Mouse (Mus musculus) brain, adult 2 months (tissue): Measurements from ENCODE around the gene Cd34.

ENCODE experiments used
- DNase-seq: peaks from one replicate; pipeline ENCODE4 v3.0.0; 2011; ENCODE audit warnings: low read depth, low spot score

Cd34 gene

DNA sequence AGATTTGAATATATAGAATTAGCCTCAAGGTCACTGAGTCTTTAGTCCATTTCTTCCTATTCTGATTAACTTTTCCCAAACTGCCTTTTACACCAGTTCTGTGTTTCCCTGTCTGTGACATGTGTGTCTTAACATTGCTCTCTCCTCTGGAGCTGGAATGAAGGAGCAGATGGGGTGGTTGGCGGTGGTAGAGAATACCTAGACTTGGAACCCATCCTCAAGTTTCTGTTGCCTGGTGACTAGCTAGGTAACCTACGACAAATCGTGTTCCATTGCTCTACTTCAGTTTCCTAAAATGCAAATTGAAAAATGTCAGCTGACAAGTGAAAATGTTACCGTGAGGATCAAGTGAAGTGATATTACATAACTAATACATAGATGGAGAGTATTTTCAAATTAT is 33.4 kb downstream of the Cd34 start:
- peak; percentile 84 for DNase-seq

DNA sequence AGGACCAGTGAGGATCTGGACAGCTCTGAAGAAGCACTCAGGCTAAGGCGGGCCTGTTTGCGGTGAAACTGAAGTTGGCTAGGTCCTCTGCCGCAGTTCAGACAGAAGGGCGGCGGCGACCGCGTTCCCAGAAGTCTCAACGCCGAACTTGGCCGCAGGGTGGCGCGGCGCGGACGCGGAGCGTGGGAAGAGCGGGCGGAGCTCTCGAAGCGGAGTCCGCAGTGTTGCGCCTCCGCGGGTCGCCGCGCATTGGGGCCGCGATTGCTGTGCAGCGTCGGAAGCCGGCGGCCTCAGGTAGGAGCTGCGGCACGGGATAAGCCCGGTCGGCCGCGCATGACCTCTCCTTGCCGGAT is 37.5 kb downstream of the Cd34 start:
- DNase-seq, result peak; percentile 96

DNA sequence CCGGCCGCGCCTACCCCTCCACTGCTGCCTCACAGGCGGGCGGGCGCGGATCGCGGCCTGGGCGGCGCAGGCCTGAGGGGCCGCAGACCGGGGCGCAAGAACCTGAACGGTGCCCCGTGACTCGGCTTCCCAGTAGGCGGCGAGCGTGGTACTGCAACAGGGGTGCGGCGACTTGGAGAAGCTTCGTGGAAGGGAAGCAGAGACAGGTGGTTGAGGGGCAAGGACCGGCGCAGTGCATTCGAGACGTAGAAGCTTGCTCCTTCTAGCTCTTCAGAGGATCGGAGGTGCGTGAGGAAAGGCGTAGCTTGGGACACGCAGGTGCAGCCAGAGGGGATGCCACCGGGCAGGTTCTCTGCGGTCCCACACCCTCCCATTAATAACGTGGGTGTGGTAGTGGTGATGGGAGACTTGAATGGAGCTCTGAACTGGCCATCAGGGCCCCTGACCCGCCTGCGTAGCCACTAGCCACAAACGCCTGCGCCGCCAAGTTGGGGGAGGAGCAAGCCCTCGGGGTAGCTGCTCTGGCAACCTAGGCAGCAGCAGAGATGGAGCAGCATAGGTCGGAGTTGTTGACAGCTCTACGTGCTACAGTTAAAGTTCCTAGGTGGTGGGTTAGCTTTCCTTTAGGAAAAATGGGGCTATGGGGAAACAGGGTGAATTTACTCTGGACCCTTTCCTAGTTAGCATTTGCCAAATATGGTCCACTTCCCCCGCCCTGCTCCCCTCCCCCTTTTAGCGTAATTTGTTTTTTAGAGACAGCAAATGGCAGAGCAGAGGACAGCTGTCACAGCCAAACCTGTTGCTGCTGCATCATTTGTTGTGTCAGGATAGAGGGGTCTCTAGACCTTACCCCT is 38.1 kb downstream of the Cd34 start:
- peak; percentile 90 for DNase-seq

DNA sequence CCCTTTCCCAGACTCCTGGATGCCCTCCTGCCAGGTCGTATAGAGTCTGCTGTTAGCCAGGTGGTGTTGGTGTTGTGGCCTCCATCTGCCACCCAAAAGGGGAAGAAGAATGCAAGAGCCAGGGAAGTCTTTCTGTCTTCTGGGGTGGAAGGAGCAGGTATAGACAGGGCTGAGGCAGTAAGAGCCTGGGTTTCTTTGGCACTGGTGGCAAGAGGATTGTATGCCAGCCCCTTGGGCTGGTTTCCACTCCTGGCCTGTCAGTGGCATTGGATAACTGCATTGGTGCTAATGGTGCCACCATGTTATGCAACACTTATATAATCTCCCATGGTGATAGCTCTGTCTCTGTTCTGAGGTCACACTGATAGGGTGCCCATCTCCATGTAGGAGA is 38.7 kb downstream of the Cd34 start:
- peak; percentile 80 for DNase-seq

DNA sequence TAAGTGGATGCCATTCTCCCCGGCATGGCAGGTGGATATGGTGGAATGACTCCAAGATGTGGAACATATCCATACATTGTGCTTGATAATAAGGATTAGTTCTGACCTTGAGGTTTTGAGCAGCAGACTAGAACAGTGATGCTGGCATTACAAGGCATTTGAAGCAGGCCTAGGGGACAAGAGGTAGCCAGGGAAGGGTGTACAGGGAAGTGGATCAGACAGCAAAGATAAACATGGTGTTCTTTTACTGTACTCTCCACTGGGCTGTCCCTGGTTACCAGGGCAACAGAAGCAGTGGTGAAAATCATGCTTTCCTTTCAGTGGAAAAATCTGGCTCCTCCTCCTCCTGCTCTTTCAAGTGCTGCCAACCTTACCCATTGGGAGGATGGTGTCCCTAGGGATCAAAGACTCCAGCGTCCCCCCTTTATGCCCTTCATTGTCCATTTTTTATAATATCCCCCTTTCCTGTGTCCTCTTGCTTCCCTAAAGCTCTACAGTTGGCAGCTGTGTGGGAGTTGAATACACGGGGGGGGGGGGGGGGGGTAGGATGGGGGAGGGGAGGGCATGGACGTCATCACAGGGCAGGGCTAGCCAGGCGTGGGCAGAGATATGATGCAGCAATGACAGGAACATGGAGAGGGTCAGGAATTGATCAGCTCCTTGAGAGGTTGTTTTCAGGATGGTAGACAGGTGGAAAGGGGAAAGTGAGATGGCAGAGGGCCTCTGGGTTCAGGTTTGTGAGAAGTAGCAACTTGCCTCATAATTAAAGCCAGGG is 39.5 kb downstream of the Cd34 start:
- peak; percentile 91 for DNase-seq

DNA sequence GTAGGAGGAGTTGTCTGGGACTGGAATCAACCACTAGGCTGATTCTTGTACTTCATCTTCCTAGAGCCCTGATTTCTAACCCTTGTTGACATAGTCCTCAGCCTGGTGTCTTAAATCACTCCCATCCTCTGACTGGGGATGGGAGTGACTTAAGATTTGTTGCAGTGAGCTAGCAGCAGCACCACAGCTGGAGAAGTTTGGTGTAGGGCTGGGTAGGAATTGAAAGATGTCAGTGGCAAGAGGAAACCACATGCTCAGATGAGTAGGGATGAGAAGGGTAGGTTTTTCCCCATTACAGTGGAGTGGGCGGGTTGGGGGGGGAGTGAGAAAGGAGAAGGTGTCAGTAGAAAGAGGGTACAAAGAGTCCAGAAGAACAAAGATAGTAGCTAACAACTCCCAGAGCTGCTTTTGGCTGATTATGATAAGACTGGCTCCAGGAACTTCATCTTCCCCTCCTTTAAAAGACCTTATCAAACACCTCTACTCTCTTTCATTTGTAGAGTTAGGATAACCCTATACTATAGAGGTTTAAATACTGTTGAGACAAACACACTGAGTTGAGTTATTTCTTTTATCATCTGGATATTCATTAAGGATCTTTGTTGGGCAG is 42.3 kb downstream of the Cd34 start:
- no peak for DNase-seq

DNA sequence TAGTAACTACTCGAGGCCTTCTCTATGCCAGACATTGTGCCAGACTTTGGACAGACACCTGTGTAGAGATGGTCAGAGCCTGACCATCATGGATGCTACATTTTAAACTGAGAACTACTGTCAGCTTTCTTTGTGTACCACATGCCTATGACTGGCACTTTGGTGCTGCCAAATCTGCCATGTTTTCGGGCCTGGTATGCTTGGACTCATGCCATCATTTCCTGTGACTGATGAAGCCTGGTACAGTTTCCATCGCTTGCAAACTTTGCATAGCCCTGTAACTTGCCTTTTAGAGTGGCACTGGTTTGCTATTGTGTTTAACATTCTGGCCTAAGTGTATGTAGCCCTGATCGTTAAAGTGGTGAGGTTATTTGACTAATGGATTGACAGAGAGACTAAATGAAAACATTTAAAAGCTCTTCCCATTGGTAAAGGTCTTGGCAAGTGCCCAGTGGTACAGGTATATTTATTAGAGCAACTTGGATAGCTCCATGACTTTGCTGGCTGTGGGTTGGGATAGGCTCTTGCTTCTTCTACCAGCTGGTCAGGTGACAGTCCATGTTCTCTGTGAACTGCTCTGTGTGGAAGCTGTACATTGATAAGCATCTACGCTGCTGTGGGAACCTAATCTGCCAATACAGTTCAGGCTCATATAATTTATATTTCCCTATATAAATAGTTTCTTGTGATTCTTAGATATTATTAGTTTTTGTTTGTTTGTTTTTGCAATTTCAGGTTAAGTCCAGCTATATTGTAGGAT is 44.5 kb downstream of the Cd34 start:
- DNase-seq, result peak; percentile 68

DNA sequence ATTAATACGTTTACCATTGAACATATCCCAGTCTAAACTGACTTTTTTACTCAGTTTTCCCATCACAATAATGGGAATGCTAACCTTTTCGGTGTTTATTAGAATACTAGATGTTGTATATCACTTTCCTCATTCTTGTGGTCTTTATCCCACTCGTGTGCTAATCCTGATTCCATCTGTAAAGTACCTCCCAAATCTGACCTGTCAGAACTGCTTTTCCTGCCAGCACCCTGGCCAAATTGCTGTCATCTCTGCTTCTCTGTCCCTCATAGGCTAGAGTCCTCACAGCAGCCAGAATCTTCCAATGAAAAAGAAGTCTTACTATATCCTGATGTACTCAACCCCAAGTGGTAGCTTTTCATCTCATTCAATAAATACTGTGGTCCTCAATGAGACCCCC is 46.3 kb downstream of the Cd34 start:
- DNase-seq, result no peak

DNA sequence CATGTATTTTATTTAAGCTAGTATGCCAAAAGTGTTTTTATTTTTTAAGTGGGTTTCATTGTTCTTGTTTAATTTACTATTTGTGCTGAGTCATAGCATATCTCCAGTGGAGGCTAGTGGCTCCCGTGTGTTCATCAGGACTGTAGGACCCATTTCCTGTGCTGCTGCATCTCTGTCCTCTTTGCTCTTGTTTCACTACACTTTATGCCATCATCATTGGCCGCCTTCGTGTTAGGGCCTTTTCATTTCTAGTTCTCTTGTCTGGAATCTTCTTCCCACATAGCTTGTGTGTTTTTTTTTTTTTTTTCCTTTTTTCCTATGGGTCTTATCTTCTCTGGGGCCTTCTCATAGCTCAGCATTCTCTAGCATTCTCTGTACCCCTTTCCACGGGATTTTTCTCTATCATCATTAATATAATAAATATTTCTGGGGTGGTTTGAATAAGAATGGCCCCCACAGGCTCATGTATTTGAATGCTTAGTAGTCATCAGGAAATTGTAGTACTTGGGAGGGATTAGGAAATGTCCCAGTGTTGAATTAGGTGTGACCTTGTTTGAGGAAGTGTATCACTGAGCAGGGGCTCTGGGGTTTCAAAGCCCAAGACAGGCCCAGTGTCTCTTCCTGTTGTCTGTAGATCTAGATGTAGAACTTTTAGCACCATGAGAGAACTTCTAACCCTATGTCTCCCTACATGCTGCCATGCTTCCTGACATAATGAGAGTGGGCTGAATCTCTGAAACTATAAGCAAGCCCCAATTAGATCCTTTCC is 47.0 kb downstream of the Cd34 start:
- DNase-seq, result no peak

DNA sequence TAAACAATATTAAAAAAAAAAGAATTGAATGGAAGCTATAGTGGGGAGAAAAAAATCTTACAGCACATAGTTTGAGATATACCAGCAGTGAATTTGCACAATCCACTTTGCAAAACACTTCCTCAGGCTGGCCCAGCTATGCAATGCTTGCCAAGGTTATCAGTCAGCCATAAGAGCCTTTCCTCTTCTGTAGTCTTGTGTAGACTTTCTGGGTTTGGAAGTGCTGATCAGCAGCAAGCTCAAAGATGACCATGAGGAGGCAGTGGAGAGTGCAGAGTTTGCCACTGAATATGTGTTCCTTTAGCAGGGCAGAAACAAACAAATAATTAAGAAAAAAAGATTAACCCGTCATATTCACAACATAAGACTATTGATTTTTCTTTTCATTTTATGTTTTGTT is 50.4 kb downstream of the Cd34 start:
- DNase-seq, result no peak

DNA sequence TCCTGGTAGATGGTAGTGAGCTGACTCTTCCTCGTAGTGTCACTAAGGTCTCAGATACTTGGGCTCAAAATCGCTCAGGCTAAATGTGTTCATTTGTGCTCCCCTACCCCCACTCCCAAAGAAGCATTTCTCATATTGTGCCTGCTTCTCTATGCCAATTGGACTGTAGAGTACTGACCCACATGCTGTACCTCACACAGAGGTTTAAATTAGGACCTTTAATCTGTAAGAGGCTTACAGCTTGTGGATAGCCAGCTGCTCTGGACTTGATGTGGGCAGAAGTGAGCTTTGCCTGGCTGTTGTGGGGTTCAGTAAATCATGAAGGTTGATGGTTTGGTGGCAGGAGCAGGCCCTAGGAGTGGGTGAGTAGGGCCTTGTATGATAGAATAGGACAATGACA is 52.4 kb downstream of the Cd34 start:
- DNase-seq, result no peak

DNA sequence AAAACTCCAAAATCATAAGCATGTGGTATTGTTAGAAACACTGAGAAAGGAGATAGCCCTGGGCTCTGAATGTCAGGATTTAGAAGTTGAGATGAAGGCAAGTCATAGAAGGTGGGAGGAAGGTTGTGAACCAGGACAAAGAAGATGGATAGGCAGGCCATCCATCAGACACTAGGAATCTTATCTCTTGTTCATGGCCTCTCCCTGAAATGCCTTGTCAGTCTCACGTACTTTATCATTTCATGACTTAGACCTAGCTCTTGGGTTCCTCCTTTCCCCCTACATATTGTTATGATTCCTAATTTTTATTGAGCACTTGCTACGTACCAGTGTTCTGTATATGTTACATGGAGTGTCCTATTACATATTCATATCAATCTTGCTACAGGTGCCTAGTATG is 53.0 kb downstream of the Cd34 start:
- DNase-seq, result no peak

DNA sequence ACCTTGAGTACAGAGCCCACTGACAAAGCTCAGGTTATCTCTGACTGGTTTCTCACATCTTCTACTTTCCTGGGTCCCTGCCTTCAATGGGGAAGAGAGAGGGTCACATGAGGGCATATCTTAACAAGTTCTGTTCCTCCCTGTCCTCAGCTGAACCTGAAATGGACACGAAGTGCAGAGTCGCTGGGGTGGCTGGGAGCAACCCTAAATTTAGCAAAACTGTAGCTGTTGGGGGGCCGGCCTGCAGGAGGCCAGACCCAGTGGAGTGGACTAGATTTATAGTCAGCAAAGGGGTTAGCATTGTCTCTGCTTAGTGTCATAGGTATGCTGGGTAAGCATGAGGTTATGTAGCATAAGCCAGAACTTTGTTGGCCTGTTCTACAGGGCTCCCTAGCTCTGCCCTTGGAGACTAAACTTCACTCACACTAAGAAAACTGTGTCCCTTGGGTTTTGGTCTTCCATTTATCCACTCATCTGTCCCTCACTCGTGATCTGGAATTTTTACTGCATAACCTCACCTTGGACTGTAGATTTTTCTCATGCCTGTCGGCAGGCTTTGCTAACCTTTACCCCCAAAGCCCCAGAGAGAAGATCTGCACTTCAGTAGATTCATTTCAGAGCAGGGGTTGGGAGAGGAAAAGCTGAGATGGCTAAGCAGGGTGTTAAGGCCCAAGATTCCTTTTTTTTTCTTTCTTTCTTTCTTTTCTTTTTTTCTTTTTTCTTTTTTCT is 54.1 kb downstream of the Cd34 start:
- no peak for DNase-seq

DNA sequence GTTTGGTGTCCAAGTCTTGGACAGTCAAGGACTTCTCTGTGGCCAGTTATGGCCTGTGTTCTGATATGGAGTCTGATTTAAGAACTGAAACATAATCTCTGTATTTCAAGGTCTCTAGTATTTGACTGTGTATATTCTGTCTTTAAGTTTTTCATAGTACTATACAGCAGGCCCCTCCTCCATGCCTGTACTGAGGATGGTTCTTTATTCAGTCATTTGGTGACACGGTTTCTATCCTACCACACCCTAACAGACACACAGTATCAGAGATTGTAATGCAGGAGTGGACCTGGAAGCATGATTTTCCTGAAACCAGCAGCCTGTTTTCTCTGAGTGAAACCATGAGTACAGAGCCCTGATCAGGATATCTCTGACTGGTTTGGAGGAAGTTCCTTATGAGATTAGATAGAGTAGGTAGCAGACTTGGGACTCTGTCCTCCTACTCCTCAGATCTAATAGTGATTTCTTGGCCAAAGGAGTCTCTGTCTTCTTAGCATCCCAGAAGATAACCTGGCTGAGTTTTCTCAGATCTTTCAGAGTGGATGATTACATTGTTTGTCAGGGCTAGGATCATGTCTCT is 54.9 kb downstream of the Cd34 start:
- no peak for DNase-seq

DNA sequence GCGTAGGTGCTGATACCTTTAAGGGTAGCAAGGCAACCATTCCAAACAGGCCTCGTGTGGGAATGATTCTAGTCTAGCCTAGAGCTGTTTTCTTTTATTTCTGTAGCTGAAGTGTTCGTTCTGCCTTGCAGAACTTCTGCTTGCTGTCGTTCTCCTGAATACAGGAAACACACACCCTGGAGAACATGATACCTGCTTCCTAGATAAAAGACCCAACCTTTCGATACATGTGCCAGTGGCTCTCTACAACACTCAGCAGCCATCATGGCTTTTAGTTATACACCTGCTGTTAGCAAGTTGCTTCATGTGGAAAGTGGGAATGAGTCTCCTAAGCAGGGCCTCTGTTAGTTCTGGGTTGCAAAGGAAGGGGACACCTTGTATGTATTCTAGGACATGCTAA is 55.6 kb downstream of the Cd34 start:
- DNase-seq, result no peak

DNA sequence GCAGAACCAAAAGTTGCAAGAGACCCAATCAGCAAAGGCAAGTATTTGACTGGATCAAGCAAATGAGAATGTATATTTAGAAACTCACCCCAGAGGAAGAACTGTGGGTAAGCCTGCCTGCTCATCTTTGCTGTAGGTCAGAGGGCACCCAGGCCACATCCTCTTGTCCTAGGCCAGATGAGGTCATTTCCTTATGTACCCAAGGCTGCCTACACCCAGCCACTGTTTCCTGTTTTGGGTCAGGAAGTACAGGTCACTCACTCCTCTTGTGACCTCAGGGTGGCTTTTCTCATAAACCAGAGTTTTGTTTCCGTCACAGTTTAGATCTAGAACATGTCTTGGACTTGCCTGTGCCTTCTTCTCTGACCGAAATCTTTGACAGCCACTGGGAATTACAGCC is 56.6 kb downstream of the Cd34 start:
- DNase-seq, result no peak

DNA sequence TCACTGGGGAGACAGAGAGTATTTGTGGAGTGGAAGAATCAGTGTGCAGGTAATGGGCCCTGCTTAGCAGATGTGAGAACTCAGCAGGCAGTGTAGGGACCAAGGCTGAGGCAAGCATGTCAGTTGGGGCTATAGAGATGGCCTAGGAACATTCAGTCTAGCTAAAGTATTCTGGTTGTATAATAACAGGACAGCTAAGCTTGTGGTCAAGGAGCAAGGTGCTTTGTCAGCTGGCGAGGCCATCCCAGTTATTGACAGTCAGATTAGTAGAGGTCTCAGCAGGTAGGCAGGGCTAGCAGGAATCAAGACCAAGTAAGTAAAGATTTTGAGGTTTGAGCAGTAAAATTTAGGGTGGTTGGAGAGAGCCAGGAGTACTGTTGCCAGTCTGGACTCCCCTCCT is 59.8 kb downstream of the Cd34 start:
- DNase-seq, result no peak

DNA sequence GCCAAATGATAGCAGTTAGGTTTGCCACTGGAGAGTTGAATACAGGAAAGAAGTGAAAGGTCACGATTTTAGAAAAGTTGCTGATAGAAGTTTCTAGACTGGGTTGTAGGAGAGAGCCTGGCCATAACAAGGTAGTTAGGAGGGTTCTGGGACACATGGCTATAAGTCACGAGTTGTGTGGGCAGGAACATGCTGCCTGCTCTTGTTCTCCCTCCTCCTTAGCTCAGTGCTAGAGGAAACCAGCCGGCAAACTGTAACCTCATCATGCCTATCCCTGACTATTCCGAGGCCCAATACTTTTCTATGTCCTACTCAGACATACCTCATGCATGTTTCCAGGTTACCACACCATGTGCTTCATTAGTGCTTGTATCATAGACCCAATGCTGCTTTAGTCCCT is 64.7 kb downstream of the Cd34 start:
- DNase-seq, result peak; percentile 53

DNA sequence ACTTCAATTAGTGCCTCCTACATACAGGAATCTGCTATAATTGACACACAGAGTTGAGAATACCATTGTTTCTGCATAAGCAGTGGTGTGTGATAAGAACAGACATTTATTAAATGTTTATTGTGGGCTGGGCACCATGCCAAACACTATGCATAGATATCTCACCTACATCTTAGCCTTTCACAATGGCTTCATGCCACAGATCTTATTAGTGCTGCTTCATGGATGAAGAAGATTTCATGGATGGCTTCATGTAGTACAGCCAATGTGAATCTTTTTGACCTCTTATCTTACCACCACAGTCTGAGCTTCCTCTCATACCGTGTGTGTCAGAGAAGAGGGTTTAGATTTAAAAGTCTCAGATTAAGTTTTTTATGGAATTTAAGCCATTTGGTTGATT is 65.6 kb downstream of the Cd34 start:
- DNase-seq, result no peak

DNA sequence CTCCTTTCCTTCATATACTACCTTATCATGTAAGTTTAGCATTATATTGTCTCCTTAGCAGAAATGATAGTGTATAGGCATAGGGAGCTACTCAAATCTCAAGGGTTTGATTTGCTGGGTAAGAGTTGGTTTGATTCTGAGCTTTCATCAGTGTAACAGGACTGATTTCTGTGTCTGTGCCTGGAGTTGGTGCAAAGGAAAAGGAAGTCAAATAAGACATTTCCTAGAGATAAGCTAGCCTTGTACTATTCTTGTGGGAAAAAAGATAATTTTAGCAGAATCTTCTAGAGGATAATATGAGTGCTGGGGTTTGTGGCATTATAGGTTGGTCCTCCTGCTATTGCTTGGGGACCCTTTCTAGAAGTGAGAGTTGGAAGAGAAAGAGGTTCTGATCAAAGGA is 67.6 kb downstream of the Cd34 start:
- DNase-seq, result no peak
